Mouse (Mus musculus) limb, embryonic 11.5 days (tissue): Measurements from ENCODE around the gene Mrpl12. TPM values are rescaled to one million over a fixed set of nuclear protein-coding genes. Genes with fewer than 3 reads are reported as not detected.

Source experiments
- ATAC-seq: fragments of 200-750 bp; cut with Nextera tagmentation; 2 replicates; pipeline ENCODE4 v1.8.0; 2017; ENCODE audit warnings: low read depth; ENCODE audit not compliant: insufficient number of reproducible peaks, low FRiP score, low TSS enrichment
- DNase-seq: peaks from one replicate; pipeline ENCODE4 v3.0.0-alpha.2; 2015; ENCODE audit warnings: low spot score
- H3K27ac ChIP-seq: fragments of 300-500 bp; sonication (generic); replicated peaks from 2 replicates; pipeline ENCODE4 v1.5.1; 2014; ENCODE audit warnings: low read depth, mild to moderate bottlenecking, low read length
- H3K27me3 ChIP-seq: fragments of 300-500 bp; sonication (generic); 2 replicates; pipeline ENCODE4 v1.6.1; 2014; ENCODE audit warnings: mild to moderate bottlenecking, low read length, mixed read lengths; ENCODE audit not compliant: control insufficient read depth, insufficient read depth
- H3K36me3 ChIP-seq: fragments of 300-500 bp; sonication (generic); 2 replicates; pipeline ENCODE4 v1.6.1; 2014; ENCODE audit warnings: mild to moderate bottlenecking, low read length, moderate library complexity, mixed read lengths; ENCODE audit not compliant: control insufficient read depth, insufficient read depth
- H3K4me1 ChIP-seq: fragments of 300-500 bp; sonication (generic); 2 replicates; pipeline ENCODE4 v1.6.1; 2014; ENCODE audit warnings: low read length, mixed read lengths; ENCODE audit not compliant: control insufficient read depth, insufficient read depth
- H3K4me2 ChIP-seq: fragments of 300-500 bp; sonication (generic); 2 replicates; pipeline ENCODE4 v1.6.1; 2014; ENCODE audit warnings: low read depth, mild to moderate bottlenecking, moderate library complexity; ENCODE audit not compliant: severe bottlenecking
- H3K4me3 ChIP-seq: fragments of 300-500 bp; sonication (generic); 2 replicates; pipeline ENCODE4 v1.5.1; 2014; ENCODE audit warnings: low read depth, low read length
- H3K9ac ChIP-seq: fragments of 300-500 bp; sonication (generic); 2 replicates; pipeline ENCODE4 v1.6.1; 2014; ENCODE audit warnings: mild to moderate bottlenecking, low read length
- H3K9me3 ChIP-seq: fragments of 300-500 bp; sonication (generic); 2 replicates; pipeline ENCODE4 v1.6.1; 2016; ENCODE audit warnings: low read length; ENCODE audit not compliant: control insufficient read depth
- WGBS: fragments of 180-500 bp; shearing (Covaris S2); extraction: QIAGEN DNeasy Blood & Tissue Kit; methylation state at CpG from one replicate; pipeline ENCODE4 v1.1.7; 2014; 5-methylcytosine and 5-hydroxymethylcytosine counted together
- polyA plus RNA-seq: library from polyadenylated mRNA; unstranded; fragments of >200 nt; fragmentation: Nextera tagmentation; extraction: Ambion mirVana; gene quantifications from 2 replicates; pipeline ENCODE4 v1.2.1, GENCODE M21; 2014

Gene Mrpl12
- polyA plus RNA-seq, 1 experiment from 2014 or later, result 177 TPM

DNA sequence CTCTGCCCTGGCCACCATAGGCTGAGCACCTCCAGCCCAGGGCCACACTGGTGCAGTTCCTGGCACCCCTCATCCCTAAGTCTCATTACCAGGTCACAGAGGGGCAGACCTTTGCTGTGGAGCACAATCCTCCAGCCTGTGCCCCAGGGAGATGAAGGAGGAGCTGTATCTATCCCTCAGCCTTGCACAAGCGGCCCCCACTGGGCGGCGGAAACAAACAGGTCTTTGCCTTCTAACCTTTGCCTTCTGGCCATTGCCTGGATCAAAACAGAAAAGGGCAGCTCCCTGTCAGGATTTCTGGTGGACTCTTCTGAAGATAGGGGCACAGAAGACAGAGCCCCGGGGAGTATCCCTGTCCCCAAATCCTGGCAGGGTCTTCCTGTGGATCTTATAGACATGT, 44.5 kb downstream of the Mrpl12 start:
- WGBS, result 67% methylated on average over 4 of the region's 4 CpGs
- Histone ChIP-seq H3K27me3 (peaks cover 51% of the 10 kb centered on the region), H3K9ac (no peak overlapping the region), H3K9me3 (no peaks in the 10 kb centered on the region), H3K36me3 (no peaks in the 10 kb centered on the region), H3K27ac (no peak overlapping the region), H3K4me2 (no peak overlapping the region; the same call in 1 of the 2 replicates), H3K4me1 (peaks cover 7% of the 10 kb centered on the region; the same call in 1 of the 2 replicates), H3K4me3 (no peak overlapping the region)
- no peak for DNase-seq
- ATAC-seq, result no peak

DNA sequence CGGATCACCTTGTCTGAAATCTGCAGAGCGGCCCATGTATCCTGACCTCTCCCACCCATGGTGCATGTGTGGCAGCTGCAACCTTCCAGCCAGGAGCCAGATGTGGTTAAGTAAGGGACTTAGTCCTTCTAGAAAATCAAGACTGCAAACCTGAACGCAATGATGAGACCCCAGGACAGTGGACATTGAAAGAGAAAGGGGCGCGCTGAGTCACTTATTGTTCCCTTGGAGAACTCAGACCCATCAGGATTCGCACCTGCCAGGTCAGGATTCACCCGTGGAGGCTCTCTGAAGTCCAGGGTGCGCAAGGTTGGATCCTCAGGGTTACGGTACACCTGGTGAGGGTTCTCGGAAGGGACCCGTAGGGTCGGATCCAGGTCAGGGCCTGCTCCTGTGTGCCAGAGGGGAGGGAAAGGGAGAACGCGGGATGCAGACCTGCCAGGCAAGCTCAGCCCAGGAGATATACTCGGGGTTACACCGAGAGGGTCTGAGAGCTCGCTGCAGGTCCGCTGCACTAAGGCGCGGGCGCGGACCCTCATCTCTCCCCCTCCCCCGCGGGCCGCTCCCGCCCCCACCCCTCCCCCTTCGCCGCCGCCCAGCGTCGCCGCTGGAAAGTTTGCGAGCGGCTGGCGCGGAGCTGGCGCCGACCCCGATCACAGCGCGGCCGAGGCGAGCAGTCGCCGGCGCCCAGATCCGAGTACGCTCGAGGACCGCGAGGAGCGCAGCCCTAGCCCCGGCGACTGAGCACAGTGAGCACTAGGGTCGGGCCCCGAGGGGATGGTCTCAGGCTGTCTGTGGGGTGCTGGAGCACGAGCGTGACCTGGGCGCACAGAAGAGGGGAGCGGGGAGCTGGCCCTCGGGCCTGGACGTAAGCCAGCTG, 45.9 kb downstream of the Mrpl12 start, which contains the start of gene Gcgr:
Gene Gcgr (plus strand): TSS at position 615 of the 880 bp plus-strand sequence.
- ATAC-seq, result peak; percentile 42; the same call in 1 of the 2 replicates
- Histone ChIP-seq H3K27ac (no peak within 1 kb of the TSS), H3K4me2 (peak within 1 kb of the TSS; percentile 72), H3K36me3 (no peaks in the 10 kb centered on the region), H3K9me3 (no peaks in the 10 kb centered on the region), H3K4me3 (peak within 1 kb of the TSS; percentile 41), H3K4me1 (peaks cover 7% of the 10 kb centered on the region; the same call in 1 of the 2 replicates), H3K9ac (peak within 1 kb of the TSS; percentile 50), H3K27me3 (peaks cover 54% of the 10 kb centered on the region)
- peak; percentile 56 for DNase-seq
- 7% methylated on average over 54 of the region's 62 CpGs for WGBS

DNA sequence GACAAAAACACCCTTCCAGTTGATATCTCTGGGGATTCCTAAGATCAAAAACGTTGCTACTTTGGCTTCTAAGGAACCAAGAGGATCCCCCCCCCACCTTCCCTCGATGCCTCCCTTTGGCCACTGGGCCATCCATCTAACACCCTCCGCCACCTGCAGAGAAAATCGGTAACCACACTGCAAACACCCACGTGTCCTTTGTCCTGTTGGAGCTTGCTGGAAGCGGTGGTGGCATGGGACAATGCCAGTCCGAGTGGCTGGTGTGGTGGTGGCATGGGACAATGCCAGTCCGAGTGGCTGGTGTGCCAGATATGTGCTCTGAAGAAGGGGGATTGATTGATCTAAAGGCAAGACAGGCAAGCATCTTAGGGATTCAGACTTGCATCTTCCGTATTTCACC, 47.2 kb downstream of the Mrpl12 start:
- Histone ChIP-seq H3K4me1 (peaks cover 7% of the 10 kb centered on the region; the same call in 1 of the 2 replicates), H3K36me3 (no peaks in the 10 kb centered on the region), H3K4me2 (0 out of 2 replicates have a peak overlapping the region, but pooled peaks have one; percentile 16), H3K27ac (no peak overlapping the region), H3K9me3 (no peaks in the 10 kb centered on the region), H3K4me3 (peak overlapping the region; percentile 41; the same call in 1 of the 2 replicates), H3K27me3 (peaks cover 56% of the 10 kb centered on the region), H3K9ac (no peak overlapping the region)
- 24% methylated on average over 9 of the region's 9 CpGs for WGBS
- DNase-seq, result no peak
- ATAC-seq, result no peak

DNA sequence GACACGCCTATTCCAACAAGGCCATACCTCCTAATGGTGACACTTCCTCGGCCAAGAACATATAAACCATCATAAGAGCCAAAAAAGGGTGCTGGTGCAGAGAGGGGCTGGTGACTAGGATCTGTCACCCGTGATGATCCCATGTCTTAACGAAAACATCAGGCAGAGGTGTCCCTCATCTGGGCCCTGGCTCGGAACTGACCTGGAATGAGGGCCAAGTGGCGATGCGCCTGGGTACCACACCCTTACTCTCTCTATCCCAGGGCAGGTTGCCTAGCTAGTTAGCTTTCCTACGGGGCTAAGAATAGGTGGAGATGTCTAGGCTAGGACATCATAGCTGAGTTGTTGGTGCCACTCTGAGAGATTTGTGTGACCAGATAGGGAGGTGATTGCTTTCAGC, 49.7 kb downstream of the Mrpl12 start:
- no peak overlapping the region for H3K4me3 ChIP-seq
- DNase-seq (no peak), ATAC-seq (no peak)
- no peak overlapping the region for H3K4me2 ChIP-seq
- H3K27me3 ChIP-seq, result peaks cover 45% of the 10 kb centered on the region
- 86% methylated on average over 8 of the region's 8 CpGs for WGBS
- H3K4me1 ChIP-seq, result peaks cover 10% of the 10 kb centered on the region
- H3K27ac ChIP-seq, result no peak overlapping the region
- no peaks in the 10 kb centered on the region for H3K9me3 ChIP-seq
- no peak overlapping the region for H3K9ac ChIP-seq
- no peaks in the 10 kb centered on the region for H3K36me3 ChIP-seq

DNA sequence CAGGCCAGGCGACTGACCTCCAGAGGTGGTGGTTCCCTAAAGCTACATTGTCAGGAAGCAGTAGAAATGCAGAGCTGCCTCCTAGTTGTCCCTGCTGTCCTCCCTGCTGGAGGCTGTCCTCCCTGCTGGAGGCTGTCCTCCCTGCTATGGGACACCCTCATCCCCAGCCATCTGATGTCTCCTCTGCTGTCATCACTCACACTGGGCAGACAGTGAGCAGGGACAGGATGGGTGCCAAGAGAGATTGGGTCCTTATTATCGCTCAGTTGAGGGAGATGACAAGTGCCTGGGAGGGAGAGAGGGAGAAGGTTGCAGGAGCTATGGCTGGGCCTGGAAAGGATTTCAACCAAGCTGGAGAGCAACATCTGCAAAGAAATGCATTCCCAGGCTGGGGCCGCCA, 50.7 kb downstream of the Mrpl12 start:
- Histone ChIP-seq H3K27me3 (peaks cover 35% of the 10 kb centered on the region), H3K9me3 (no peaks in the 10 kb centered on the region), H3K27ac (no peak overlapping the region), H3K4me2 (no peak overlapping the region), H3K4me3 (no peak overlapping the region), H3K36me3 (no peaks in the 10 kb centered on the region), H3K4me1 (peaks cover 19% of the 10 kb centered on the region), H3K9ac (no peak overlapping the region)
- 76% methylated on average over 3 of the region's 3 CpGs for WGBS
- DNase-seq (no peak), ATAC-seq (no peak)

DNA sequence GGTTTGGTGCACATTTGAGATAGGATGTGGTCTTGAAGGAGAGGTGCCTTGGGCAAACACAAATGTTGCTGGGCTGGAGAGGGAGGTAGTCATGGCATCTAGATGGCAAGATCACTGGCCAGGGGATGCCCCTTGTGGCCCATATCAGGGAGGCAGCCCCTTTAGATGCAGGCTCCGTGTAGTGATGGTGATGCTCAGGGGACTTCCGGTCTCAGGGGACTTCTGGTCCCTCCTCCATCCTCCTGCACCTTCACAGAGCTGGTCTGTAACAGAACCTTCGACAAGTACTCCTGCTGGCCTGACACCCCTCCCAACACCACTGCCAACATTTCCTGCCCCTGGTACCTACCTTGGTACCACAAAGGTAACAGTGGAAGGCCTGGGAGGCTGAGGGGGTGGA, 51.4 kb downstream of the Mrpl12 start:
- no peak overlapping the region for H3K4me2 ChIP-seq
- 83% methylated on average over 3 of the region's 3 CpGs for WGBS
- no peaks in the 10 kb centered on the region for H3K36me3 ChIP-seq
- H3K9ac ChIP-seq, result no peak overlapping the region
- H3K4me1 ChIP-seq, result peaks cover 15% of the 10 kb centered on the region
- H3K27me3 ChIP-seq, result peaks cover 28% of the 10 kb centered on the region
- H3K9me3 ChIP-seq, result no peaks in the 10 kb centered on the region
- H3K27ac ChIP-seq, result no peak overlapping the region
- no peak overlapping the region for H3K4me3 ChIP-seq
- DNase-seq, result no peak
- ATAC-seq, result no peak

DNA sequence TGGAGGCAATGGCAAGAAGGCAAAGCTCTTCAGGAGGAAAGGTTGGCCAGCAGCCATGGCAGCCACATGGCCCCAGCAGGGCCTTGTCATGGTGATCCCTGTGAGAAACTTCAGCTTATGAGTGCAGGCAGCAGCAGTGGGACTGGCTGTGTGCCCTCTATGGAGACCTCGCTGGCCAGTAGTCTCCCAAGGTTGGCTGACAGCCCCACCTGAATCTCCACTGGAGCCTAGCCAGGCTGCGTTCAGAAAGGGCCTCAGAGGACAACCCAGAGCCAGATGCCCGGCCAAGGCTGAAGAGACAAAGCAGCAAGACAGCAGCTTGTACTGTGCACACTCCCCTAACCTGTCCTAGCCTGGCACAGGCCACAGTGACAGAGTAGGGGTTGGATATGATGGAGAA, 54.1 kb downstream of the Mrpl12 start:
- Histone ChIP-seq H3K4me1 (peaks cover 12% of the 10 kb centered on the region), H3K36me3 (peaks cover 8% of the 10 kb centered on the region), H3K27me3 (peaks cover 7% of the 10 kb centered on the region; the same call in 1 of the 2 replicates), H3K4me2 (no peak overlapping the region), H3K9me3 (no peaks in the 10 kb centered on the region), H3K4me3 (no peak overlapping the region), H3K9ac (no peak overlapping the region), H3K27ac (no peak overlapping the region)
- DNase-seq, result no peak
- 88% methylated on average over 3 of the region's 3 CpGs for WGBS
- ATAC-seq, result no peak
